Mouse (Mus musculus) liver, adult 2 months (tissue): Measurements from ENCODE around the gene C87436.

Experiments used
- CTCF ChIP-seq: fragments of 200-500 bp; IDR thresholded peaks from 2 replicates; pipeline ENCODE4 v1.5.1; 2011; ENCODE audit warnings: low read depth, low read length, control low read depth
- POLR2A ChIP-seq: fragments of 200-500 bp; IDR thresholded peaks from 2 replicates; pipeline ENCODE4 v1.6.1; 2011; ENCODE audit warnings: low read length, control low read depth; ENCODE audit not compliant: insufficient read depth; ENCODE audit errors: extremely low read depth

DNA sequence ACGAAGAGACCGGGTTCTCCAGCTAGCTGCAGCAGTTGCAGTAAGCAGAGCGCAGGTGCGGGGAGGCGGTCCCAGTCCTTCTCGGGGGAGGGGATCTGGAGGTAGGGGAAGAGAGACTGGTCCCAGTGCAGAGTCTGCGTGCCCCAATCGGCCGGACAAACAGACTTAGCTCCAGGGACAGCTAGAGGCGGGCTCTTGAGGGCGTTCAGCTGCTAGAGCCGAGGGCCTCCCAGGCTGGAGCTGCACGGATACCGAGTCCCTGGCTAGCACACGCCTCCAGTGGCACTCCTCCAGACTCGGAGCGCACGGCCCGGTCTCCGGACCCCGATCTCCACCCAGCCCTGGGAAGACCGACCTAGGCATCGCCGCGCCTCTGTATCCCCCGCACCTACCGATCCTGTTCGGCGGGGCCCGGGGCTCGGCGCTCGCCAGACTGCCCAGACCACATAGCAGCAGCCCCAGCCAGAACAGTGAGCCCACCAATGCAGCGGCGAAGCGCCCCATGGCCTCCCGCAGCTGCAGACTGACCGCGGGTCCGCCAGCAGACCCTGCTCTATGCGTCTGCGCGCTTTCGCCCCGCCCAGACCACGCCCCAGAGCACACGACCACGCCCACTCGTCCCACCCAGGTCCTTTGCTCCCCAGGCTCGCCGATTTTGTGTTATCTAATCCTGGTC lies 41.5 kb upstream of the C87436 start, which contains the start of gene Pcyox1:
- TF ChIP-seq POLR2A (peak; percentile 96), CTCF (no peak)
